Mouse (Mus musculus): ENCODE data around the gene Tmtc4. TPM values are rescaled to one million over a fixed set of nuclear protein-coding genes. Genes with fewer than 3 reads are reported as not detected.

The Tmtc4 gene
- polyA plus RNA-seq, 1 experiment, result 5.4 TPM

- Histone ChIP-seq H3K36me3 (ENCODE audit: control insufficient read depth, insufficient read depth, low read length) (peaks cover 28% of the 10 kb centered on the region), H3K4me3 (ENCODE audit: low read depth, low read length) (no peak overlapping the region), H3K4me1 (ENCODE audit: control insufficient read depth, insufficient read depth, insufficient read length, low read length) (peaks cover 5% of the 10 kb centered on the region; the same call in 1 of the 2 replicates), H3K27me3 (ENCODE audit: control insufficient read depth, insufficient read depth, low read length) (no peaks in the 10 kb centered on the region), H3K27ac (ENCODE audit: insufficient read depth, low read depth, low read length) (no peak overlapping the region)
- WGBS, result 77% methylated on average over 1 of the region's 1 CpGs
- no peak for TF ChIP-seq CTCF (IDR thresholded peaks at IDR 0.05; ENCODE audit: extremely low read depth, insufficient read length, insufficient replicate concordance, low read depth, low read length)
Observed at GRCm38 (mm10) chr14:122896106-122896505, 87.7 kb downstream of the Tmtc4 start.

- no peaks in the 10 kb centered on the region for H3K4me1 ChIP-seq (ENCODE audit: control insufficient read depth, insufficient read depth, insufficient read length, low read length)
- TF ChIP-seq CTCF (IDR thresholded peaks at IDR 0.05; ENCODE audit: extremely low read depth, insufficient read length, insufficient replicate concordance, low read depth, low read length) (no peak), POLR2A (IDR thresholded peaks at IDR 0.05; ENCODE audit: low read depth, low read length) (no peak)
- no peak overlapping the region for H3K4me3 ChIP-seq (ENCODE audit: low read depth, low read length)
- H3K27ac ChIP-seq (ENCODE audit: insufficient read depth, low read depth, low read length), result no peak overlapping the region
- WGBS, result 73% methylated on average over 12 of the region's 12 CpGs
- H3K36me3 ChIP-seq (ENCODE audit: control insufficient read depth, insufficient read depth, low read length), result peaks cover 49% of the 10 kb centered on the region
- H3K27me3 ChIP-seq (ENCODE audit: control insufficient read depth, insufficient read depth, low read length), result no peaks in the 10 kb centered on the region
Observed at GRCm38 (mm10) chr14:122891470-122891968, 92.3 kb downstream of the Tmtc4 start.

- no peak for TF ChIP-seq POLR2A (IDR thresholded peaks at IDR 0.05; ENCODE audit: low read depth, low read length)
- no peak for TF ChIP-seq CTCF (IDR thresholded peaks at IDR 0.05; ENCODE audit: extremely low read depth, insufficient read length, insufficient replicate concordance, low read depth, low read length)
- 92% methylated on average over 1 of the region's 1 CpGs for WGBS
- no peak overlapping the region for H3K4me3 ChIP-seq (ENCODE audit: low read depth, low read length)
- H3K36me3 ChIP-seq (ENCODE audit: control insufficient read depth, insufficient read depth, low read length), result peaks cover 46% of the 10 kb centered on the region
- peaks cover 6% of the 10 kb centered on the region for H3K4me1 ChIP-seq (ENCODE audit: control insufficient read depth, insufficient read depth, insufficient read length, low read length)
- H3K27me3 ChIP-seq (ENCODE audit: control insufficient read depth, insufficient read depth, low read length), result no peaks in the 10 kb centered on the region
- no peak overlapping the region for H3K27ac ChIP-seq (ENCODE audit: insufficient read depth, low read depth, low read length)
Observed at GRCm38 (mm10) chr14:122888480-122888872, 95.4 kb downstream of the Tmtc4 start.

GRCm38 (mm10) chr14:122887702-122888479 lies 95.9 kb downstream of the Tmtc4 start:
- peaks cover 6% of the 10 kb centered on the region for H3K4me1 ChIP-seq (ENCODE audit: control insufficient read depth, insufficient read depth, insufficient read length, low read length)
- H3K27me3 ChIP-seq (ENCODE audit: control insufficient read depth, insufficient read depth, low read length), result no peaks in the 10 kb centered on the region
- no peak overlapping the region for H3K27ac ChIP-seq (ENCODE audit: insufficient read depth, low read depth, low read length)
- WGBS, result 91% methylated on average over 3 of the region's 3 CpGs
- TF ChIP-seq POLR2A (IDR thresholded peaks at IDR 0.05; ENCODE audit: low read depth, low read length) (no peak), CTCF (IDR thresholded peaks at IDR 0.05; ENCODE audit: extremely low read depth, insufficient read length, insufficient replicate concordance, low read depth, low read length) (no peak)
- peaks cover 45% of the 10 kb centered on the region for H3K36me3 ChIP-seq (ENCODE audit: control insufficient read depth, insufficient read depth, low read length)
- H3K4me3 ChIP-seq (ENCODE audit: low read depth, low read length), result no peak overlapping the region

- Histone ChIP-seq H3K36me3 (ENCODE audit: control insufficient read depth, insufficient read depth, low read length) (peaks cover 44% of the 10 kb centered on the region), H3K27me3 (ENCODE audit: control insufficient read depth, insufficient read depth, low read length) (no peaks in the 10 kb centered on the region), H3K27ac (ENCODE audit: insufficient read depth, low read depth, low read length) (no peak overlapping the region), H3K4me3 (ENCODE audit: low read depth, low read length) (no peak overlapping the region), H3K4me1 (ENCODE audit: control insufficient read depth, insufficient read depth, insufficient read length, low read length) (peaks cover 6% of the 10 kb centered on the region)
- WGBS, result 78% methylated on average over 1 of the region's 1 CpGs
- no peak for TF ChIP-seq POLR2A (IDR thresholded peaks at IDR 0.05; ENCODE audit: low read depth, low read length)
- no peak for TF ChIP-seq CTCF (IDR thresholded peaks at IDR 0.05; ENCODE audit: extremely low read depth, insufficient read length, insufficient replicate concordance, low read depth, low read length)
Observed at GRCm38 (mm10) chr14:122887278-122887677, 96.6 kb downstream of the Tmtc4 start.

- H3K27me3 ChIP-seq (ENCODE audit: control insufficient read depth, insufficient read depth, low read length), result no peaks in the 10 kb centered on the region
- H3K4me1 ChIP-seq (ENCODE audit: control insufficient read depth, insufficient read depth, insufficient read length, low read length), result peaks cover 6% of the 10 kb centered on the region
- H3K27ac ChIP-seq (ENCODE audit: insufficient read depth, low read depth, low read length), result no peak overlapping the region
- TF ChIP-seq CTCF (IDR thresholded peaks at IDR 0.05; ENCODE audit: extremely low read depth, insufficient read length, insufficient replicate concordance, low read depth, low read length), result no peak
- TF ChIP-seq POLR2A (IDR thresholded peaks at IDR 0.05; ENCODE audit: low read depth, low read length), result no peak
- no peak overlapping the region for H3K4me3 ChIP-seq (ENCODE audit: low read depth, low read length)
- H3K36me3 ChIP-seq (ENCODE audit: control insufficient read depth, insufficient read depth, low read length), result peaks cover 34% of the 10 kb centered on the region
- 84% methylated on average over 7 of the region's 7 CpGs for WGBS
Observed at GRCm38 (mm10) chr14:122885893-122886292, 97.9 kb downstream of the Tmtc4 start.

- Histone ChIP-seq H3K4me3 (ENCODE audit: low read depth, low read length) (no peak overlapping the region), H3K36me3 (ENCODE audit: control insufficient read depth, insufficient read depth, low read length) (peaks cover 18% of the 10 kb centered on the region), H3K27ac (ENCODE audit: insufficient read depth, low read depth, low read length) (peak overlapping the region; percentile 16; the same call in 1 of the 2 replicates), H3K4me1 (ENCODE audit: control insufficient read depth, insufficient read depth, insufficient read length, low read length) (peaks cover 13% of the 10 kb centered on the region), H3K27me3 (ENCODE audit: control insufficient read depth, insufficient read depth, low read length) (no peaks in the 10 kb centered on the region)
- 19% methylated on average over 10 of the region's 10 CpGs for WGBS
- TF ChIP-seq POLR2A (IDR thresholded peaks at IDR 0.05; ENCODE audit: low read depth, low read length) (no peak), CTCF (IDR thresholded peaks at IDR 0.05; ENCODE audit: extremely low read depth, insufficient read length, insufficient replicate concordance, low read depth, low read length) (no peak)
Observed at GRCm38 (mm10) chr14:122883821-122884584, 99.8 kb downstream of the Tmtc4 start.
